Mouse (Mus musculus): Measurements from ENCODE around the gene Gm7271.
A peak's percentile ranks its signal among the peaks of the same experiment; 100 is the strongest.

Gene Gm7271

DNA sequence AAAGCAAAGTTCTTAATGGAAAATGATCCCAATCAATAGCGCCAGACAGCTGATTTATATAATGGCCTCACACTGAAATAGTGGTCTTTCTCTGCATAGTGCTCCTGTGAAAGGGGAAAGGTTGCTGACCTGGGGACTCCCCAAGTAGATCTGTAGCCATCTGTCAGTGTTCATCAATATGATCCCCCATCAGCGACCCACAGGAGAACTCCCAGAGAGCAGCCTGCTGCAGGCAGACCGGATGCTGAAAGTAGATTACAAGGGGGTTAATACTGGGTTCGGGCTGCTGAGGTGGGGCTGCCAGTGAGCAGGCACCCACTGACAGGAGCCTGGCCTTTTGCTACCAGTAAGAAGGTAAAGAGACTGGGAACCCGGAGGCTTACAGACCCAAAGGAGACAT is at the start of gene Gm7271:
Gene Gm7271 (plus strand): TSS at position 230 of the 400 bp plus-strand sequence.
- DNase-seq (ENCODE audit: low spot score in 2 of 2): no peak

DNA sequence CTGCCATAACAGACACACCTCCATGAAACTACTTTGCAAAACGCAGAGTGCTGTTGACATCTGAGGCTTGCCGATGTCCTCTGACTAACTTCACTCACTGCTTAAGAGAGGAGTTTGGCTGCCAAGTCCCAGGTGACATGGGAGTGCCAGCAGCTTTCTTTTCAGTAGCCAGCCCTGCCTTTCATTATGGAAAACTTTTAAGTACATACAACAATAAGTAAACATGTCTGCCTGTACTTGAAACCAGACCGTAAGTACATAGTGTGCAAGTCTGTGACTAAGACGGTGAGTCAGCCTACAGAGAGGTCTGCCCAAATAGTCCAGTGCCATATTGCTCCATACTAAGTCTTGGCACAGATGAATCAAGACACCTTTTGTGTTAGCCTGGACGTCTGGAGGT is 46.7 kb upstream of the Gm7271 start:
- no peak for DNase-seq (ENCODE audit: low spot score in 2 of 2)

DNA sequence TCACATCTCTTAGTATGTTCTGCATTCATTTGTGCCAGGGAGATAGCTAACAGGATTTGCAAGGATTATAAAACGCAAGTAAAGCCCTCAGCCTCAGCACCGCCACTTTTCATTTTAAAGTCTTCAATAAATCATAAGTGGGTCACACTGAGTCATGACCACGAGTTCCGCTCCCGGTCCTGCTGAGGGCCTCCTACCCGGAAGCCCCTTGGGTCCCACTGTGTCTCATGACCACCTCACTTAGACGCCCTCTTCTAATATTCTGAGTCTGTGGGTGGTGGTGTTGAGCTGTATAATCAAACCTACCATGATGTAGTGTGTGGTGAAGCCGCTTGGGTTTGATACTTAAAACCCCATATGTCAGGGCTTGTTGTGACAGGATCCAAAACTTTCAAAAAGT is 46.1 kb upstream of the Gm7271 start:
- DNase-seq (ENCODE audit: low spot score in 2 of 2): no peak

GRCm38 (mm10) chr5:76441431-76441830 is 42.4 kb upstream of the Gm7271 start:
- DNase-seq (ENCODE audit: low spot score in 2 of 2): no peak

GRCm38 (mm10) chr5:76474931-76475330 is 8.9 kb upstream of the Gm7271 start:
- no peak for DNase-seq (ENCODE audit: low spot score in 2 of 2)

- DNase-seq (ENCODE audit: low spot score in 2 of 2): no peak
These were observed 7.0 kb upstream of the Gm7271 start for GRCm38 (mm10) chr5:76476873-76477272.

DNA sequence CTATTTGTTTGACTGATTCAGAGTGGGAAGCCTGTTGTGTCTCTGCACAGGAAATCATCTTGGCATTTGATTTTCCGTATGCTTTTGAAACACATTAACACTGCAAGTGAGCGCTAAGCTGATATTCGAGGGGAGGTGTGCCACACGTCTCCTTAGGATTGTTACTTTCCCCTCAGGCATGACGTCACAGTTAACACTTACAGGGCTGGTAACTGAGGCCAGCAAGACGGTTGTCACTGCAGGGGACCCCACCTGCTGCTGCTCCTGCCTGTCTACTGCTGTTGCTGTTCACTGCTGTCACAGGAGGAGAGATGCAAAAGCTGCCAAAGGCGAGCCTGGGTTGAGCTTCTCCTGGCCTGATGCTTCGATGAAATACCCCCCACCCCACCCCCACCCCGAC is 6.1 kb upstream of the Gm7271 start:
- DNase-seq (ENCODE audit: low spot score in 2 of 2): no peak

GRCm38 (mm10) chr5:76495126-76495525 is 11.3 kb downstream of the Gm7271 start:
- DNase-seq (ENCODE audit: low spot score in 2 of 2): peak in 1 of 2 experiments; percentile 45

DNA sequence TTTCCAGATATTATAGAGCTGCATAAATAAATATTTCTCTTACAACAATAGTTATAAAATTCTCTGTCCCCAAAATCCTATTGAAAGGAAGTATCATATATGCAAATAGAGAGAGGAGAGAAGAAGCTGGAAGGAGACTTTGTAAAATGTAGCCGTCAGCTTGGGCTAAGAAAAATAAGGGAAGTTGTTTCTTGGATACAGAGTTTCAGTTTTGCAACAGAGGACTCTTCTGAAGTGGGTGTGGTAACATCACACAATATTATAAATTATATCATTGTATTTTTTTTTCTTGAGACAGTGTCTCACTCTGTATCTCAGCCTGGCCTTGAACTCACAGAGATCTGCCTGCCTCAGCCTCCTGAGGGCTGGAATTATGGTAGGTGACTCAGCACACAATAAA is 38.6 kb downstream of the Gm7271 start:
- DNase-seq (ENCODE audit: low spot score in 2 of 2): peak in 1 of 2 experiments; percentile 10

- DNase-seq (ENCODE audit: low spot score in 2 of 2): no peak
These were observed 40.8 kb downstream of the Gm7271 start for GRCm38 (mm10) chr5:76524623-76525022.

- no peak for DNase-seq (ENCODE audit: low spot score in 2 of 2)
These were observed 41.2 kb downstream of the Gm7271 start for GRCm38 (mm10) chr5:76525066-76525465.

GRCm38 (mm10) chr5:76525829-76526228 is 42.0 kb downstream of the Gm7271 start:
- DNase-seq (ENCODE audit: low spot score in 2 of 2): no peak

DNA sequence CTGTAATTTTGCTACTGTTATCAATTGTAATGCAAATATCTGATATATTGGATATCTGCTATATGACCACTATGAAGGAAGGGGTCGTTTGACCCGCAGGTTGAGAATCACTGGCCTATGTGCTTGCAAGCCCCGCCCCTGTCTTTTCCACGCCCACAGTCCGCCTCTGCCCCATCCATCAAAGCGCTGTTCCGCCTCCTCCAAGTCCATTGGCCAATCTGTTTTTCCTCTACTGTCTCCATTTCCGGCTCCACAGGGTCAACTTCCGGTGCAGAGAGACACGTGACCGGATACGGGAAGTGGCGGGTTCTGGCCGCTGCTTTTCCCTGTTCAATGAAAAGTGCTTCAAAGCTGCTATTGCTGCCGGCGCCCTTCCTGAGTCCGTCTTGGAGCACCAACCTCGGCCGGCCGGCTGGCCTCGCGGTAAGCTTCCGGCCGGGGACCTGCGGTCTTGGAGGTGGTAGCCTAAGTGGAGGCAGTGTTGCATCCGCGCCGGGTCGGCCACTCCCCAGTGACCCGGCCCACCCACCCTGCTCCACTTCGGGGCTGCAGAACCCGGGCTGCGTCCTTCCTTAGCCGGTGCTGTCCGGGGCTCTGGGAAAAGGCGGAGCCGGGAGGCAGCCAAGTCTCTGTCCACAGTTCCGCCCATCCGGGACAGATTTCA is 45.3 kb downstream of the Gm7271 start, which contains the start of gene Exoc1:
Gene Exoc1 (plus strand): TSS at position 272 of the 664 bp plus-strand sequence.
- DNase-seq (ENCODE audit: low spot score in 2 of 2): peak; percentile 91 to 93

DNA sequence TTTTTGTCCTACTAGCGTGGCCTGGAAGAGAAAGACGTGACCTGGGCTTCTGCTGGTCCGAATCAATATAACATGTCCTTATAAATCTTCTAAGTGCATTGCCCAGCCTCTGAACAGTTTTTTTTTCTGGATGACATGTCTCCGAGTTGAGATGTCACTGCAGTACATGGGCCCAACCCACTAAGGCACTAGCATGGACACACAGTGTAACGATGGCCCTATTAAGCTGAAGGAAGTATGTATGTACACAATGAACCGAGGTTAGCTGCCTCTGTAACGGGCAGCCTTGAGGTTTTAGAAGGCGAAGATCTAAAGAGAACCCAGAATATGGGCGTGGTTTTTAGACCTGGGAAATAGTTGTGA is 45.8 kb downstream of the Gm7271 start:
- DNase-seq (ENCODE audit: low spot score in 2 of 2): no peak

GRCm38 (mm10) chr5:76533186-76533585 is 49.3 kb downstream of the Gm7271 start:
- peak in 1 of 2 experiments; percentile 45 for DNase-seq (ENCODE audit: low spot score in 2 of 2)

- no peak for DNase-seq (ENCODE audit: low spot score in 2 of 2)
These were observed 52.4 kb downstream of the Gm7271 start for GRCm38 (mm10) chr5:76536231-76536630.

DNA sequence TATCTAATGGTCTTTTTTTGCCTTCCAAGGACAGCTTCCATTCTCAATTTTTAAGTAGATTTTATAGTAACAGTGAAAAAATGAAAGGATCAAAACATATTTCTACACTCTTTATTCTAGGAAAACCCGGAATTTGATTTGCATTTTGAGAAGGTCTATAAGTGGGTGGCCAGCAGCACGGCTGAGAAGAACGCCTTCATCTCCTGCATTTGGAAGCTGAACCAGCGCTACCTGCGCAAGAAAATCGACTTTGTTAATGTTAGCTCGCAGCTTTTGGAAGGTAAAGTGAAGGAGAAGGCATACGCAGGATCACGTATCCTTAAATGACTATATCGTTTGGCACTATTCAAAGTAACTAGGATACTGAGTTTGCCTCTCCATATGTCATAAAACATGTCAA is 53.7 kb downstream of the Gm7271 start:
- DNase-seq (ENCODE audit: low spot score in 2 of 2): no peak

GRCm38 (mm10) chr5:76540181-76540580 is 56.3 kb downstream of the Gm7271 start:
- peak in 1 of 2 experiments; percentile 34 for DNase-seq (ENCODE audit: low spot score in 2 of 2)

- DNase-seq (ENCODE audit: low spot score in 2 of 2): no peak
These were observed 57.0 kb downstream of the Gm7271 start for GRCm38 (mm10) chr5:76540842-76541241.

- DNase-seq (ENCODE audit: low spot score in 2 of 2): no peak
These were observed 59.4 kb downstream of the Gm7271 start for GRCm38 (mm10) chr5:76543200-76543599.

- no peak for DNase-seq (ENCODE audit: low spot score in 2 of 2)
These were observed 66.6 kb downstream of the Gm7271 start for GRCm38 (mm10) chr5:76550426-76550825.

DNA sequence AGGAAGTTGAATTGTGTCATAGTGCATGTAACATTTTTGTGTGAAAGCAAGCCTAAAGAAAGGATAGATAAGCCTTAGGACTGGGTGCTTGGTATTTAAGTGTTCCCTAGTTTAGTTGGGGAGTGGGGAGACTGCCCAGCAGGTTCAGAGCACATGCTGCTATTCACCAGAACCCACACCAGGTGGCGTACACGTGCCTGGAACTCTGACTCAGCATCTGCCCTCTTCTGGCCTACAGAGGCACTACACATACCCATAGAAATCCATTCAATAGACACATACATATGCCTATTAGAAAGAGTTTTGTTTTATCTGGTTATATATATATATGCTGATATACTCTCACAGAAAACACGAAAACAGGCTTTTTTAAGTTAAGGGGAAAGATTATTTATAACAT is 81.5 kb downstream of the Gm7271 start:
- DNase-seq (ENCODE audit: low spot score in 2 of 2): peak; percentile 74 to 86

All from spleen, postnatal 4 days (tissue).